Mouse (Mus musculus): Measurements from ENCODE around the gene H2-T3. TPM values are rescaled to one million over a fixed set of nuclear protein-coding genes. Genes with fewer than 3 reads are reported as not detected.

H2-T3 gene
- not detected for polyA plus RNA-seq (2014; fragmentation: Illumina TruSeq; extraction: RNeasy Lipid Tissue Mini Kit (QIAGEN cat#74804); ENCODE audit: low read depth, low replicate concordance)

GRCm38 (mm10) chr17:36190169-36190507 lies at the start of gene H2-T3:
Gene H2-T3, minus strand, starts transcription at chr17:36190287.

GRCm38 (mm10) chr17:36168039-36168652 lies 21.9 kb downstream of the H2-T3 start, which contains the start of gene Gm8909:
Gene Gm8909, minus strand, starts transcription at chr17:36168537.

Other genes starting within 250 kb of the H2-T3 start
- gene Abcf1, start 220.5 kb downstream of the H2-T3 start, polyA plus RNA-seq (2014; fragmentation: Illumina TruSeq; extraction: RNeasy Lipid Tissue Mini Kit (QIAGEN cat#74804); ENCODE audit: low read depth, low replicate concordance) = 71.8 TPM
- 26.8 TPM for gene Gnl1, start 210.4 kb downstream of the H2-T3 start, polyA plus RNA-seq (2014; fragmentation: Illumina TruSeq; extraction: RNeasy Lipid Tissue Mini Kit (QIAGEN cat#74804); ENCODE audit: low read depth, low replicate concordance)
- 5.0 TPM for gene Prr3, start 210.1 kb downstream of the H2-T3 start, polyA plus RNA-seq (2014; fragmentation: Illumina TruSeq; extraction: RNeasy Lipid Tissue Mini Kit (QIAGEN cat#74804); ENCODE audit: low read depth, low replicate concordance)
- 7.0 TPM for gene H2-T24, start 169.7 kb downstream of the H2-T3 start, polyA plus RNA-seq (2014; fragmentation: Illumina TruSeq; extraction: RNeasy Lipid Tissue Mini Kit (QIAGEN cat#74804); ENCODE audit: low read depth, low replicate concordance)
- 36.4 TPM for gene H2-T23, start 157.4 kb downstream of the H2-T3 start, polyA plus RNA-seq (2014; fragmentation: Illumina TruSeq; extraction: RNeasy Lipid Tissue Mini Kit (QIAGEN cat#74804); ENCODE audit: low read depth, low replicate concordance)
- gene H2-T22, start 147.5 kb downstream of the H2-T3 start, polyA plus RNA-seq (2014; fragmentation: Illumina TruSeq; extraction: RNeasy Lipid Tissue Mini Kit (QIAGEN cat#74804); ENCODE audit: low read depth, low replicate concordance) = 22.8 TPM
- gene Gm6034, start 147.3 kb downstream of the H2-T3 start, polyA plus RNA-seq (2014; fragmentation: Illumina TruSeq; extraction: RNeasy Lipid Tissue Mini Kit (QIAGEN cat#74804); ENCODE audit: low read depth, low replicate concordance) = not detected
- gene Gm11127, start 131.9 kb downstream of the H2-T3 start, polyA plus RNA-seq (2014; fragmentation: Illumina TruSeq; extraction: RNeasy Lipid Tissue Mini Kit (QIAGEN cat#74804); ENCODE audit: low read depth, low replicate concordance) = not detected
- not detected for gene Gm19684, start 68.6 kb downstream of the H2-T3 start, polyA plus RNA-seq (2014; fragmentation: Illumina TruSeq; extraction: RNeasy Lipid Tissue Mini Kit (QIAGEN cat#74804); ENCODE audit: low read depth, low replicate concordance)
- not detected for gene Gm7030, start 60.9 kb downstream of the H2-T3 start, polyA plus RNA-seq (2014; fragmentation: Illumina TruSeq; extraction: RNeasy Lipid Tissue Mini Kit (QIAGEN cat#74804); ENCODE audit: low read depth, low replicate concordance)
- gene Gm8909, start 21.8 kb downstream of the H2-T3 start, polyA plus RNA-seq (2014; fragmentation: Illumina TruSeq; extraction: RNeasy Lipid Tissue Mini Kit (QIAGEN cat#74804); ENCODE audit: low read depth, low replicate concordance) = not detected
- gene Rpp21, start 67.8 kb upstream of the H2-T3 start, polyA plus RNA-seq (2014; fragmentation: Illumina TruSeq; extraction: RNeasy Lipid Tissue Mini Kit (QIAGEN cat#74804); ENCODE audit: low read depth, low replicate concordance) = 49.0 TPM
- gene Trim39, start 82.0 kb upstream of the H2-T3 start, polyA plus RNA-seq (2014; fragmentation: Illumina TruSeq; extraction: RNeasy Lipid Tissue Mini Kit (QIAGEN cat#74804); ENCODE audit: low read depth, low replicate concordance) = 14.2 TPM
- gene H2-M10.2, start 96.2 kb upstream of the H2-T3 start, polyA plus RNA-seq (2014; fragmentation: Illumina TruSeq; extraction: RNeasy Lipid Tissue Mini Kit (QIAGEN cat#74804); ENCODE audit: low read depth, low replicate concordance) = not detected
- gene H2-M10.1, start 135.9 kb upstream of the H2-T3 start, polyA plus RNA-seq (2014; fragmentation: Illumina TruSeq; extraction: RNeasy Lipid Tissue Mini Kit (QIAGEN cat#74804); ENCODE audit: low read depth, low replicate concordance) = not detected
- not detected for gene H2-M10.3, start 178.1 kb upstream of the H2-T3 start, polyA plus RNA-seq (2014; fragmentation: Illumina TruSeq; extraction: RNeasy Lipid Tissue Mini Kit (QIAGEN cat#74804); ENCODE audit: low read depth, low replicate concordance)